Mouse (Mus musculus) liver, embryonic 12.5 days (tissue): ENCODE data around the gene Rcan3. TPM values are rescaled to one million over a fixed set of nuclear protein-coding genes. Genes with fewer than 3 reads are reported as not detected.

ENCODE experiments used
- ATAC-seq: fragments of 200-750 bp; cut with Nextera tagmentation; 2 replicates; pipeline ENCODE4 v1.8.0; 2017; ENCODE audit warnings: moderate number of reproducible peaks, mild to moderate bottlenecking, moderate library complexity
- H3K27ac ChIP-seq: fragments of 300-500 bp; sonication (generic); 2 replicates; pipeline ENCODE4 v1.5.1; 2016; ENCODE audit warnings: mild to moderate bottlenecking
- H3K27me3 ChIP-seq: fragments of 300-500 bp; sonication (generic); replicated peaks from 2 replicates; pipeline ENCODE4 v1.6.1; 2016; ENCODE audit warnings: mild to moderate bottlenecking, moderate library complexity
- H3K36me3 ChIP-seq: fragments of 300-500 bp; sonication (generic); 2 replicates; pipeline ENCODE4 v1.6.1; 2016; ENCODE audit warnings: mild to moderate bottlenecking, moderate library complexity
- H3K4me1 ChIP-seq: fragments of 300-500 bp; sonication (generic); 2 replicates; pipeline ENCODE4 v1.6.1; 2016
- H3K4me2 ChIP-seq: fragments of 300-500 bp; sonication (generic); 2 replicates; pipeline ENCODE4 v1.6.1; 2016; ENCODE audit warnings: mild to moderate bottlenecking, moderate library complexity
- H3K4me3 ChIP-seq: fragments of 300-500 bp; sonication (generic); 2 replicates; pipeline ENCODE4 v1.5.1; 2016; ENCODE audit warnings: mild to moderate bottlenecking, moderate library complexity
- H3K9ac ChIP-seq: fragments of 300-500 bp; sonication (generic); 2 replicates; pipeline ENCODE4 v1.6.1; 2016; ENCODE audit warnings: mild to moderate bottlenecking, moderate library complexity
- H3K9me3 ChIP-seq: fragments of 300-500 bp; sonication (generic); replicated peaks from 2 replicates; pipeline ENCODE4 v1.6.1; 2016; ENCODE audit warnings: mild to moderate bottlenecking, moderate library complexity
- WGBS: fragments of 180-500 bp; shearing (Covaris S2); methylation state at CpG from one replicate; pipeline ENCODE4 v1.1.7; 2016; ENCODE audit not compliant: insufficient replicate concordance; 5-methylcytosine and 5-hydroxymethylcytosine counted together
- polyA plus RNA-seq: library from polyadenylated mRNA; unstranded; fragments of >200 nt; fragmentation: Nextera tagmentation; extraction: Ambion mirVana; gene quantifications from 2 replicates; pipeline ENCODE4 v1.2.1, GENCODE M21; 2016

Gene Rcan3
- polyA plus RNA-seq, 1 experiment from 2014 or later = 8.3 TPM

DNA sequence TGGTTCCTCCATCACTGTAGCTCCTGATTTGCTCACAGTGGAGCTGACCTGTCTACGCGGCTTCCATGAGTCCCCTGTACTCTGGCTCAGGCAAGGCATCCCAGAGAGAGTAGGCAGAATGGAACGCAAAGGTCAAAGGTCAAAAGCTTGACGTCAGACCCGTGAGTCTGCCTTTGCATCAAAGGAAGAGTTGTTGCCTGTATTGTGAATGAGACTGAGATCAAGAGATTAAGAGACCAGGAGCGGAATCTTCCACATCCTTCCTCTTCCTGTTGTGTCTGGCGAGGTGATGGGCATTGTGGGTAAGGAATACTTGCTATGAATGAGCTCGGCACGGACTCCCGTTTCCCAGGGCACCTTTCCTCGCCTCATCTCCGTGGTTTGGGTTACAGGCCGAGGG, 2.6 kb upstream of the Rcan3 start:
- Histone ChIP-seq H3K36me3 (no peaks in the 10 kb centered on the region), H3K27ac (no peak overlapping the region), H3K9me3 (no peaks in the 10 kb centered on the region), H3K4me2 (peak overlapping the region; percentile 10; the same call in 1 of the 2 replicates), H3K4me3 (no peak overlapping the region), H3K27me3 (no peaks in the 10 kb centered on the region), H3K9ac (no peak overlapping the region; the same call in 1 of the 2 replicates), H3K4me1 (peaks cover 72% of the 10 kb centered on the region)
- WGBS = 33% methylated on average over 13 of the region's 13 CpGs
- ATAC-seq = no peak

DNA sequence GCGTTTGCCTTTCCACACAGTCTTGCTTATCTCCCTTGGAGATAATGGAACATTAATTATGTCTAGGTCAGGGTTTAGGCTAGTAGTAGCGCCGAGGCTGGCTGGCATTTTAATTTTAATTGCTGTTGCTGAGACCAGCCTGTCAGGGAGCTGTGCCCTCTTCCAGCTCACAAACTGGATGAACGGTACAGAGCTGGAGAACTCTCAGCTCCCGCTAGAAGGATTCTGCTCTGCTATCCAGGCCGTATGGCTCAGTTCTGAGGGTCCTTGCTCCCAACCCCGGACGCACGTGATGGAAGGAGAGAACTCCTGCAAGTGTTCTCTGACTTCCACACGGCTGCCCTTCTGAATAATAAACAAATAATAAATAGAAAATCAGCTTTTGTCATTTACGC, 739 bp upstream of the Rcan3 start:
- Histone ChIP-seq H3K4me2 (peak overlapping the region; percentile 98), H3K27me3 (no peaks in the 10 kb centered on the region), H3K9me3 (no peaks in the 10 kb centered on the region), H3K4me1 (peaks cover 72% of the 10 kb centered on the region), H3K27ac (peak overlapping the region; percentile 91), H3K4me3 (peak overlapping the region; percentile 76), H3K9ac (peak overlapping the region; percentile 88), H3K36me3 (no peaks in the 10 kb centered on the region)
- whole genome bisulfite sequencing = 38% methylated on average over 11 of the region's 11 CpGs
- no peak for ATAC-seq

DNA sequence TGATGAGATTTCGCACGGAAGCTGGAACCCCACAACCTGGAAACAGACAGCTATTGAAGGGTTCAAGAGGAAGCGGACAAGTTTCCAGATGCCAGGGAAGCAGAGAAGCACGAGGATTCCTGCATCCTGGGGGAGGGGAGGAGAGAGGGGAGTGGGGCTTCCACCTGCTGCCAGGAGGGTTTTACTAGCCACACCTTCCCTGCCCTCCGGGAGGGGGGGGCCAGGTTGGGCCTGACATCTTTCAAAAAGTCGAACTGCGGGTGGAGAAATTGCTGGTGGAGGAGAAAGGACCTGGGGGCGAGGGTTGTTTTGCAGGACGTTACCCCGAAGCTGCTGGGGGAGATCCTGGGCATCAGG, 589 bp downstream of the Rcan3 start:
- WGBS = 16% methylated on average over 10 of the region's 10 CpGs
- Histone ChIP-seq H3K9me3 (no peaks in the 10 kb centered on the region), H3K27ac (peak overlapping the region; percentile 91; the same call in 1 of the 2 replicates), H3K9ac (peak overlapping the region; percentile 88), H3K4me3 (peak overlapping the region; percentile 76), H3K4me1 (peaks cover 65% of the 10 kb centered on the region), H3K27me3 (no peaks in the 10 kb centered on the region), H3K36me3 (no peaks in the 10 kb centered on the region), H3K4me2 (peak overlapping the region; percentile 98)
- no peak for ATAC-seq

DNA sequence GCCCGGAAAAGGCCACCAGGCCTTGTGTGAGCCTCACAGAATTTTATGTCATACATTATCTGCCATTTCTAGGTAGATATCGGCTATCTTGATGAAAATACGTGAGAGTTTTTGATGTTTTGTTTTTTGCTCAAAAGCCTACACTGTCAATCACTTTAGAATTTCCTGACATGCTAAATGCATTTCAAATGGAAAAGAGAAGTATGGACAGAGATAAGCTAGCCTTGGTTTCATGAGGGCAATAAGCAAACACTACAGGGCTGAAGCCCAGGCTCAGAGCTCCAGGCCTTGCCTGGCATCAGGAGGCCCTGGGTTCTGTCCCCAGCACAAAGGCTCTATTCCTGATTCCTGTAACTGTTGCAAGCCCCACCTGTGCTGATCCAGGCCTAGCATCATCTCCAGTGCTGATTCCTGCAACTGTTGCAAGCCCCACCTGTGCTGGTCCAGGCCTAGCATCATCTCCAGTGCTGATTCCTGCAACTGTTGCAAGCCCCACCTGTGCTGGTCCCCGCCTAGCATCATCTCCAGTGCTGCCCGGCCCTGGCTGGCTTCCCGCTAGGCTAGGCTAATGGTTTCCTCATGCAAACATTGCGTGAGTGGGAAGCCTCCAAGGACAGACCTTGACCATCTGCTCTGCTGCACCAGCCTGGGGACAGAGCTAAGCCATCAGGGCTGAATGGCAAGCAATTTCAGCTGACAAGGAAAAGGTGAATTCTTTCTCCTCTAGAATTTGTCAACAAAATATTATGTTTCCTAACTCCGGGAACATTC, 3.5 kb downstream of the Rcan3 start:
- Histone ChIP-seq H3K9me3 (no peaks in the 10 kb centered on the region), H3K4me2 (no peak overlapping the region), H3K27ac (no peak overlapping the region), H3K4me3 (no peak overlapping the region), H3K4me1 (peaks cover 42% of the 10 kb centered on the region), H3K36me3 (no peaks in the 10 kb centered on the region), H3K9ac (no peak overlapping the region), H3K27me3 (no peaks in the 10 kb centered on the region)
- 67% methylated on average over 8 of the region's 8 CpGs for WGBS
- ATAC-seq = no peak

DNA sequence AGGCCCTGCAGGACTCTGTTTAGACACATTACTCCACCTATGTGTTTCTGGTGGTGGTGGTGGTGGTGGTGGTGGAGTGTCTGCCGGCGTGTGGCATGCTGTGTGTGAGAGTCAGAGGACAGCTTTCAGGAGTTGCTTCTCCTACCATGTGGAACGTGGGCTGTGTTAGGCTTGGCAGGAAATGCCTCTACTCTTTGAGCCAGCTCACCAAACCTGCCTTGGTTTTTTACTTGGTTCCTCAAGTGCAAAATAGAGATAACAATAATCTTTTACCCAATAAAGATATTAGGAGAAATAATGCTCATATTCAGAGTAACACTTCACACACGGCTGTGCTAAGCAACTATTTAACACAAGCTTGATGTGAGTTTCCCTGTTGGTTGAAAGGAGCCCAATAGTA, 4.3 kb downstream of the Rcan3 start:
- ATAC-seq = no peak
- H3K36me3 ChIP-seq = peaks cover 4% of the 10 kb centered on the region; the same call in 1 of the 2 replicates
- no peak overlapping the region; the same call in 1 of the 2 replicates for H3K27ac ChIP-seq
- H3K4me2 ChIP-seq = no peak overlapping the region
- no peak overlapping the region for H3K4me3 ChIP-seq
- 51% methylated on average over 4 of the region's 4 CpGs for WGBS
- no peak overlapping the region for H3K9ac ChIP-seq
- peaks cover 36% of the 10 kb centered on the region for H3K4me1 ChIP-seq
- no peaks in the 10 kb centered on the region for H3K27me3 ChIP-seq
- no peaks in the 10 kb centered on the region for H3K9me3 ChIP-seq

DNA sequence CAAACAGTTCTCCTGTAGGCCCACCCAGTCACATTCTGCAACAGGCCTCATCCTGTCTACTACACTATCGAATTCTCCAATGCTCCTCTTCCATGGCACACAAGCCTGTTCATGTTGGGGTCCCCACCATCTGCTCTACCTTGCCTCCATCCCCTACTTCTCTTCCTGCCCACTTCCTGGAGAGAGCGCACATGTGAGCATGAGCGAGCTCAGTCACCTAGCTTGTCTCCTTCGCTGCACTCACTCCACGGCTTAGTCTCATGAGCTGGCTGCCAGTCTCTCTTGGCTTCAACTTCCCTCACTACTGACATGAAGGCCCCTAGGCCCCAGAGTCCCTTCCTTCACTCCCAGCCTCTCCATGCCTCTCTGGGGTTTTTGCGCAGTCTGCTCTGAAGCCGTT, 7.1 kb downstream of the Rcan3 start:
- Histone ChIP-seq H3K4me2 (no peak overlapping the region), H3K27me3 (no peaks in the 10 kb centered on the region), H3K4me3 (no peak overlapping the region), H3K36me3 (peaks cover 13% of the 10 kb centered on the region; the same call in 1 of the 2 replicates), H3K9ac (no peak overlapping the region), H3K4me1 (peaks cover 16% of the 10 kb centered on the region), H3K27ac (no peak overlapping the region), H3K9me3 (no peaks in the 10 kb centered on the region)
- no peak for ATAC-seq
- whole genome bisulfite sequencing = 88% methylated on average over 7 of the region's 7 CpGs

DNA sequence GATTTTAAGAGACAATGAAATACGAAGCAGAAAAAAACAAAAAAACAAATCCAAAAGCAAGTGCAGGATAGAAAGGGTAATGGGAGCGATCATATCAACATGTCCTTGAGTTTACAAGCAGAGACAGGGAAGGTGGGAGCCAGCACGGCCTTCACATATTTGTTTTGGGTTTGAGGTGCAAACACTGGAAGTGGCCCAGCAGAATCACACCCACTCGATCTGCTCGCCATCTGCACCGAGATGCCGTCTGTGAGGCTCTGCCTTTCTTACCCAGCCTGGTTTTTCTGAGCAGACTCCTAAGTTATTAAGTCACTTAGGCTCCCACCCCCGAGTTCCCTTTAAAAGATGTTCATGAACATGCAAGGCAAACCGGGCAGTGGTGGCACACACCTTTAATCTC, 8.0 kb downstream of the Rcan3 start:
- Histone ChIP-seq H3K4me3 (no peak overlapping the region), H3K9ac (no peak overlapping the region), H3K4me2 (no peak overlapping the region), H3K27ac (no peak overlapping the region), H3K4me1 (peaks cover 16% of the 10 kb centered on the region), H3K27me3 (no peaks in the 10 kb centered on the region), H3K9me3 (no peaks in the 10 kb centered on the region), H3K36me3 (peaks cover 13% of the 10 kb centered on the region; the same call in 1 of the 2 replicates)
- 75% methylated on average over 9 of the region's 9 CpGs for WGBS
- ATAC-seq = no peak

DNA sequence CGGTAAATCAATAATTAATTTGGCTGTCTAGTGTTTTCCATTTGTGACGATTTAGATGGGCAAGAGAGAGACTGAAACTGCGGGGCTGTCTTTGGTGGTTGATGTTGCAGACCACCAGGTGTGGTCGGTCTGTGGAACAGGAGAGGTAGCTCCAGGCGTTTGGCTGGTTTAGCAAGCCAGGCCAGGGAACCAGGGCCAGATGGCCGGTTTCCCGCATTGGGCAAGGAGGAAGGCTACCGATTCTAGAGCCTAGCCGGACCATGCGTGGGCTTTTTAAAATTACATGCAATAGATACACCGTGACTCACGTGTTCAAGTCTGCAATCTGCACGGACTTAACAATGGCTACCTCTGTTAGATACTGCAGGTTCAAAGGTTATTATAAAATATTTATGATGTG, 12.7 kb downstream of the Rcan3 start:
- H3K4me1 ChIP-seq = peaks cover 14% of the 10 kb centered on the region
- H3K9ac ChIP-seq = no peak overlapping the region
- no peak overlapping the region for H3K27ac ChIP-seq
- H3K36me3 ChIP-seq = peaks cover 39% of the 10 kb centered on the region
- H3K9me3 ChIP-seq = no peaks in the 10 kb centered on the region
- H3K27me3 ChIP-seq = no peaks in the 10 kb centered on the region
- ATAC-seq = no peak
- no peak overlapping the region for H3K4me2 ChIP-seq
- 83% methylated on average over 13 of the region's 13 CpGs for WGBS
- no peak overlapping the region for H3K4me3 ChIP-seq

DNA sequence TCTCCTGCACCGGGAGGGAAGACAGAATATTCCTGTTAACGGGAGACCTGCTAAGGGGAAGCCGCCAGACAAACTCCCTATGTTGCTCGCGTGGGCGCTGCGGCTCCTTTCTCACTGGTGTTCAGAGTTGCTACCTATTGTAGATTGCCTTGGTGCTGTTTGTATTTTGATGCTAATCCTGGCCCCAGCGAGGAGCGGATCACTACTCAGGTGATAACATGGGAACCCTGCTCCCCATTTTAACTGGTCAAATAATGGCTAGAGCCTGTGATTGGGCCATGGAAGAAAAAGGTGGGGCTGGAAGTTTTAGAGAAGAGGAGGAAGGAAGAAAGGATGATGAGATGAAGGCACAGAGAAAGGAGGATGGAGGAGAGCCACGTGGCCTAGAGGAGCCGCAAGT, 13.2 kb downstream of the Rcan3 start:
- Histone ChIP-seq H3K27me3 (no peaks in the 10 kb centered on the region), H3K4me3 (no peak overlapping the region), H3K9ac (no peak overlapping the region), H3K36me3 (peaks cover 39% of the 10 kb centered on the region), H3K4me2 (no peak overlapping the region), H3K9me3 (no peaks in the 10 kb centered on the region), H3K27ac (no peak overlapping the region), H3K4me1 (peaks cover 18% of the 10 kb centered on the region)
- 85% methylated on average over 11 of the region's 11 CpGs for WGBS
- no peak for ATAC-seq

DNA sequence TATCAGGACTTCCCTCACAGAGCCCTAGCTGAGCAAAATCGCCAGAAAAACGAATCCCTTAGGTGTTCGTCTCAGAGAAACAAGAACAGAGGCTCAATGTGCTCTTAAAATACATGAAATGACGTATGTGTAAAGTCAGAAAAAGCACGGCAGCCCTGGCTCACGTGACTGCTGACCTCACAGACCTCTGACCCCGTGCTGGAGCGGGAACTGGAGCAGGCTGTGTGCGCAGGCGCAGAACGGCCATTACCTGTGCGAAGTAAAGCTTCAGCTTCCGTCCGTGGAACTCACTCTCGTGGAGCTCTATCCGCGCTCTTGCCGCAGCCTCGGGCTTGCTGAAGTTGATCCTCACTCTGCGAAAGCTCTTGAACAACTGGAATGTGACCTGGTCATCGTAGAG, 13.7 kb downstream of the Rcan3 start:
- H3K27me3 ChIP-seq = no peaks in the 10 kb centered on the region
- WGBS = 79% methylated on average over 21 of the region's 21 CpGs
- peaks cover 38% of the 10 kb centered on the region for H3K36me3 ChIP-seq

DNA sequence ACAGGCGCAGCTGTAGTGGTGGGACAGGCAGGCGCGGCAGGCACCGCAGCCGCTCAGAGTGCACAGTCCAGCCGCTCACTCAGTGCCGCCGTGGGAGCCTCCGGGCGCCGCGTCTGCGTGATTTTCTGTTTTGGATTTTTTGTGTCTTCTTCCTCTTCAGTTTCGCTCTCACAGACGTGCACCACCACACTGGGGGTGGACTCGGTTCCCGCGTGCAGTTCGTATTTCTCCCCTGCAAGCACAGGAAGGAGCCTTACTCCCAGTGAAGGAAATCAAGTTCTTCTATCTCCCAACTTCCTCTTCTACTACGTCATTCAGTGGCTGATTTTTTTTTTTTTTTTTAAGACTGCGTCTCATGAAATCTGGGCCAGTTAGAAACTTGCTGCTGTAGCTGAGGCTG, 17.3 kb downstream of the Rcan3 start:
- H3K27ac ChIP-seq = no peak overlapping the region
- H3K27me3 ChIP-seq = no peaks in the 10 kb centered on the region
- 58% methylated on average over 21 of the region's 21 CpGs for WGBS
- no peaks in the 10 kb centered on the region for H3K9me3 ChIP-seq
- peaks cover 22% of the 10 kb centered on the region for H3K4me1 ChIP-seq
- H3K4me2 ChIP-seq = peak overlapping the region; percentile 8; the same call in 1 of the 2 replicates
- ATAC-seq = no peak
- H3K9ac ChIP-seq = no peak overlapping the region
- H3K4me3 ChIP-seq = peak overlapping the region; percentile 18; the same call in 1 of the 2 replicates
- H3K36me3 ChIP-seq = peaks cover 35% of the 10 kb centered on the region

More for the DNA sequence above, 13.7 kb downstream of the Rcan3 start:
- Histone ChIP-seq H3K9me3 (no peaks in the 10 kb centered on the region), H3K4me1 (peaks cover 22% of the 10 kb centered on the region), H3K4me3 (no peak overlapping the region), H3K9ac (no peak overlapping the region), H3K4me2 (no peak overlapping the region), H3K27ac (no peak overlapping the region)
- ATAC-seq = no peak

DNA sequence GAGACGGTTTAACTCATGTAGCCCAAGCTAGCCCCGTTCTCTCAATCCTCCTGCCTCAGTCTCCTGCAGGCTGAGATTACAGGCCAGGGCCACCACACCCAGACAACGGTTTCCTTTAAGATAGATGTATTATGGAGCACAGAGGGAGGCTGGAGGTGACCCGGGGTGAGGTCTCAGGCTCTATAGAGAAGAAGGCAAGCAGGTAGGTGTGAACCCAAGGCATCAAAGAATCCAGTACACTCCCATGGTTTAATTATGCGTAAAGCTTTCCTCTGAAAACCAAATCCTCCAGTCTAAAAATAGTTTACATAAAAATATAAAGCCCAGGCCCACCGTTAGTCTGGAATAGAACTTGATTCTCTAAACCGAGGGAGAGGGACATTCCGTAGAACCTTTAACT, 20.2 kb downstream of the Rcan3 start:
- 57% methylated on average over 8 of the region's 8 CpGs for WGBS
- H3K36me3 ChIP-seq = peaks cover 22% of the 10 kb centered on the region
- no peaks in the 10 kb centered on the region for H3K9me3 ChIP-seq
- peaks cover 22% of the 10 kb centered on the region for H3K4me1 ChIP-seq
- no peak overlapping the region for H3K9ac ChIP-seq
- H3K27me3 ChIP-seq = no peaks in the 10 kb centered on the region
- no peak overlapping the region for H3K4me2 ChIP-seq
- H3K27ac ChIP-seq = no peak overlapping the region
- no peak for ATAC-seq
- no peak overlapping the region for H3K4me3 ChIP-seq

DNA sequence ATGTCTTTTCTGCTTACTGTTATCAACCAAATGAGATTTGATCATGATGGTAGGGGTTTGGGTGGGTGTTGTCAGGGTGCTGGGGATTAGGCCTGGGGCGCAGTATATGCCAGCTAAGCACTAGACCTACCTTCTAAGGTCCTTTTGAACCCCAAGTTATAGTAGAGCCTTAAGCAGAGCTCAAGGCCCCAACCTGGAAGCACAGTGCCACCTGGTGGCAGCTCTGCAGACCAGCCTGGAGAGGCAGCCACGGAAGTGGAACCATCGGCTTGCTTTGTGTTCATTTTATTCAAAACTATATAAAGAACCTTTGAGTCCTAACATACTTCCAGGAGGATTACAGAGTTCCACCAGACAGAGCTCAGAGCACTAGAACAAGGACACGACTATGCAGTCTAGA, 22.0 kb downstream of the Rcan3 start:
- no peak for ATAC-seq

More for the DNA sequence above, 22.0 kb downstream of the Rcan3 start:
- Histone ChIP-seq H3K4me3 (no peak overlapping the region), H3K36me3 (peaks cover 14% of the 10 kb centered on the region), H3K27ac (no peak overlapping the region), H3K4me2 (no peak overlapping the region), H3K9ac (no peak overlapping the region), H3K27me3 (no peaks in the 10 kb centered on the region), H3K4me1 (peaks cover 14% of the 10 kb centered on the region), H3K9me3 (no peaks in the 10 kb centered on the region)
- WGBS = 25% methylated on average over 4 of the region's 4 CpGs
